Mouse (Mus musculus): Measurements from ENCODE around the gene Skap2.

DNA sequence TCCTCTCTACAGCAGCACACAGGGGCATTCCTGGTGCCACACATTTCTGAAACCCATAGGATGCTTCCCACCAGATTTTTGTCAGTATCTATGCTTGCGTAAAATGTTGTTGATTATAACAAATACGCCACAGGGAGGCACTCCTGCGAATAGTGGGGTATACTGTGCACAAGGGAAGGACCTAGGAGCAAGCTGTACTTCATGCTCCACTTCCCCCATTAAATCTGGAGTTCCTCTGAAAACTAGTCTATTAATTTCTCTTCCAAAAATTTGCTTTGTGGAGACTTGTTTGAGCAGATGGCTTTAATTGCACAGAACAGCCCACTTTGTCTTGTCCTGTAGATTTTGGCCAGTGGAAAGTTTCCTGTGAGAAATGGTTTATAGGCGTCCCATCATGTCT is 201.4 kb downstream of the Skap2 start:
- TF ChIP-seq CTCF (IDR thresholded peaks at IDR 0.05): peak; percentile 20; the same call in 1 of the 2 replicates
- no peak for TF ChIP-seq EP300 (IDR thresholded peaks at IDR 0.05)

Measured in lung, postnatal 0 days (tissue).